Mouse (Mus musculus): ENCODE measurements around the gene Tmem43.

Tmem43 gene

DNA sequence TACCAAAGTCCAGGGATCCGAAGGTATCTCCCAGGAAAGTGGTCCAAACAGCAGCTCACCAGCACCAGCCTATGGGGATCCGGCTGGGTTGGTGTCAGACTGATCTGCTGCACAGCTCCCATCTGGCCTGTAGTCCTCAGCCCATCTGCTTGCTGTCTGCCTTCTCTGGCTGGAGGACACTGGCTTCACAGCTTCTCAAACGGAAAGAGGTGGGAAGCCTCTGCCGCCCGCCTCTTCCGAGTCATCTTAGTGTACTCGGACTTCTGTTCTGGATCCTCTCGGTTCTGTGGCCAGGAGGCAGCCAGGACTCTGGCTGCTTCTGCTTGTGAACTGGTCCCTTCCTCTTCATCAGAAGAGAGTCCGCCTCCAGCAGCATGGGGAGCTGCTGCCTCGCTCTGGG is 16.4 kb downstream of the Tmem43 start:
- DNase-seq, result no peak

- no peak for DNase-seq
Measured at GRCm38 (mm10) chr6:91491004-91491403, 17.5 kb downstream of the Tmem43 start.

GRCm38 (mm10) chr6:91493053-91493452 is 19.6 kb downstream of the Tmem43 start:
- no peak for DNase-seq

GRCm38 (mm10) chr6:91494526-91494925 is 21.0 kb downstream of the Tmem43 start:
- peak; percentile 51 to 55 for DNase-seq

DNA sequence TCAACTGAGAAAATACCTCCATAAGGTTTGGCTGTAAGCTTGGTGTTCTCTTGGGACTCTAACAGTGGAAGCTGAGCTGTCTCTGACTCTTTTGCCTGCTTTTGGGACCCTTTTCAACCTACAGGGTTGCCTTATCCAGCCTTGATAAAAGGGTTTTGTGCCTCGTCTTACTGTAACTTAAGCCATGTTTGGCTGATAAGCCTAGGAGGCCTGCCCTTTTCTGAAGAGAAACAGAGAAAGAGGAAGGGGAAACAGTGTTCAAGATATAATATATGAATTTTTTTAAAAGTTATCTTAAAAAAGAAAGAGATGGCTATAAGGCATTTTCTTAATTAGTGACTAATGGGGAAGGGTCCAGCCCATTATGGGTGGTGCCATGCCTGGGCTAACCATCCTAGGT is 29.8 kb downstream of the Tmem43 start:
- no peak for DNase-seq

- DNase-seq, result no peak
Measured at GRCm38 (mm10) chr6:91506036-91506435, 32.5 kb downstream of the Tmem43 start.

- no peak for DNase-seq
Measured at GRCm38 (mm10) chr6:91508041-91508440, 34.5 kb downstream of the Tmem43 start.

- peak; percentile 63 to 91 for DNase-seq
Measured at GRCm38 (mm10) chr6:91509326-91509725, 35.8 kb downstream of the Tmem43 start.

- DNase-seq, result no peak
Measured at GRCm38 (mm10) chr6:91510211-91510610, 36.7 kb downstream of the Tmem43 start.

- no peak for DNase-seq
Measured at GRCm38 (mm10) chr6:91514135-91514534, 40.6 kb downstream of the Tmem43 start.

DNA sequence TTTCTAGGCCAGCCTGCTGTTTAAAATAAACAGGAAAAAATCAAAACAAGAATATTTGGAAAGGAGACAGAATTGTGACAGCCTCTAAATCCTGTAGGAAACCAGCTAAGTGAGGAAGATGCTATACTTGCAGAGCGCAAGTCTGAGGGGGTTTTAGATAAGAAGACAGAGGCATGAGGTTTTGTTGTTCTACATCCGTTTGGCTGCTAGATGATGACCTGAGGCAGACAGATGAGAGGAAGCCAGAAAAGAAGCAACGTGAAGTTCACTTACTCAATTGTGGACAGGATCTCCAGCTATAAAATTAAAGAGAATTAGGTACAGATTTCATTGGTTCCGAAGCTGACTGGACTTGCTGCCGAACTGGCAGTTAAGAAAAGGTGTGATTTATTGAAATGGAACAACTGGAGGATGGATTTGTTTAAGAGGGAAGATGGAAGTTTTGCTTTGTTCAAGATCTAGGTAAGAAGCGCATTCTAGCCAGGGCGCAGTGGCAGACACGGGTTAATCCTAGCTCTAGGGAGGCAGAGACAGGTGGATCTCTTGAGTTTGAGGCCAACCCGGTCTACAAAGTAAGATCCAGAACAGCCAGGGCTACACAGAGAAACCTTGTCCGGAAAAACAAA is 41.3 kb downstream of the Tmem43 start:
- DNase-seq, result no peak

GRCm38 (mm10) chr6:91515545-91516449 is 42.3 kb downstream of the Tmem43 start, which contains the start of the genes Xpc and Lsm3:
Xpc (minus strand) TSS chr6:91515888.
Lsm3 (plus strand) TSS chr6:91515928.
- DNase-seq, result peak; percentile 98

- DNase-seq, result no peak
Measured at GRCm38 (mm10) chr6:91518454-91519020, 45.0 kb downstream of the Tmem43 start.

DNA sequence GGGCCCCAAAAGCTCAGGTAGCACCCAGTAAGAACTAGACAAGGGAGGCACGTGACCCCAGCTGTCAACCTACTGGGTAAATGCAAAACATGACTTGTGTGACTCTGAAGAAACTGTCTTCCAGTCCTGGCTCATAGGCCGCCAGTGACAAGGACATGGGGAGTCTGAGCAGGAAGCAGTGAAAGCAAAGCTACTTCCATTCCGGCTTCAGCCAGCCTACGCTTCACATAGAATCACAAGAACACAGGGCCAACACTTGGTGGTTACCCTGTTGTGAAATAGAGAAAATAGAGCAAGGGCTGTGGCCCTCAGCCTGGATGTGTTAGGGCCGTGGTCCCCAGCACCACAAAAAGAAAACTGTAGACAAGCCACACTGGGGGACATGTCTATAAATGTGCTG is 49.3 kb downstream of the Tmem43 start:
- no peak for DNase-seq

DNA sequence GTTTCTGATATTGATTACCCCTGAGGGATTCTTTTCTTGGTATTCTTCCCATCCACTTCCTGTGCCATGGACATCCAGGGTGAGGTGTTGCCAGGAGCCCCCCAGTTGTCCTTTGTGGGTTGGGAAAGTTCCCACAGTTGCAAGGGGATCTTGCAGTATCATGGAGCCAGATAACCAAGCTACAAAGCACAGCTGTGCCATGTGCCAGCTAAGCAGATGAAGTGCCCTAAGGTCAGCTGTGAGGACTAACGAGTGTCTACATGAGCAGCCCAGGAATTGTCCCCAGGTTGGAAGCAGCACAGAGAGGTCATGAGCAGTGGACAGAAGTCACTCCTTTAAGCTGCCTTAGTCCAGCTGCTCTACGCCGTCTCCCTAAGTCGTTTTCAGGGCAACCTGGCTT is 52.0 kb downstream of the Tmem43 start:
- no peak for DNase-seq

GRCm38 (mm10) chr6:91527227-91527860 is 53.8 kb downstream of the Tmem43 start:
- peak; percentile 14 to 65 for DNase-seq

- peak; percentile 35 to 47 for DNase-seq
Measured at GRCm38 (mm10) chr6:91528265-91528664, 54.8 kb downstream of the Tmem43 start.

DNA sequence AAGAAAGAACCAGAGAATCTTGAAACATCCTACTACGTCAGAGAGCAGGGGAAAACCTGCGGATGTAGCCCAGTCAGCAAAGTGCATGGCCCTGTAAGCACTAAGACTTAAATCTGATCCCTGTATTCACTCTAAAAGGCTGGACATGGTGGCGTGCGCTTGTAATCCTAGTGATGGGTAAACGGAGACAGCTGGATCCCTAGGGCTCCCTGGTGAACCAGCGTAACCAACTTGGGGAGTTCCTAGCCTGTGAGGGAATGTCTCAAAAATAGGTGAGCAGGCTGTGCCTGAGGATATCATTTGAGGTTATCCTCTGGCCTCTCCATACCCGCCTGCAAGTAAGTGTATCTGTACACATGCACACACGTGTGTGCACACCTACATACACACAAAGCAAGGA is 57.2 kb downstream of the Tmem43 start:
- no peak for DNase-seq

GRCm38 (mm10) chr6:91531276-91531675 is 57.8 kb downstream of the Tmem43 start:
- DNase-seq, result no peak

GRCm38 (mm10) chr6:91532661-91533060 is 59.2 kb downstream of the Tmem43 start:
- DNase-seq, result no peak

GRCm38 (mm10) chr6:91533359-91533758 is 59.9 kb downstream of the Tmem43 start:
- peak; percentile 71 to 89 for DNase-seq

- DNase-seq, result peak; percentile 32 to 45
Measured at GRCm38 (mm10) chr6:91533771-91534170, 60.3 kb downstream of the Tmem43 start.

- peak; percentile 64 to 85 for DNase-seq
Measured at GRCm38 (mm10) chr6:91534268-91534667, 60.8 kb downstream of the Tmem43 start.

Data from kidney, postnatal 36 days (tissue).